Mouse (Mus musculus) lung, adult 2 months (tissue): ENCODE measurements around the gene Runx3. TPM values are rescaled to one million over a fixed set of nuclear protein-coding genes. Genes with fewer than 3 reads are reported as not detected.

ENCODE experiments used
- DNase-seq: peaks from one replicate; pipeline ENCODE4 v3.0.0; 2022
- H3K4me1 ChIP-seq: fragments of 200-500 bp; 2 replicates; pipeline ENCODE4 v1.6.1; 2011; ENCODE audit warnings: low read length; ENCODE audit not compliant: control insufficient read depth, insufficient read depth
- H3K4me3 ChIP-seq: fragments of 200-500 bp; replicated peaks from 2 replicates; pipeline ENCODE3; 2011; ENCODE audit warnings: low read depth, mild to moderate bottlenecking, control low read depth, low read length; ENCODE audit errors: extremely low read depth
- CTCF ChIP-seq: fragments of 200-500 bp; IDR thresholded peaks from 2 replicates; pipeline ENCODE4 v1.5.1; 2011; ENCODE audit warnings: mild to moderate bottlenecking, low read length, control low read depth; ENCODE audit not compliant: insufficient read depth
- POLR2A ChIP-seq: fragments of 200-500 bp; IDR thresholded peaks from 2 replicates; pipeline ENCODE4 v1.6.1; 2011; ENCODE audit warnings: low read depth, mild to moderate bottlenecking, control low read depth, low read length, borderline replicate concordance; ENCODE audit errors: extremely low read depth
- WGBS: fragments of 180-500 bp; shearing (Covaris S2); methylation state at CpG from one replicate; pipeline ENCODE4 v1.1.7; 2018; 5-methylcytosine and 5-hydroxymethylcytosine counted together
- polyA plus RNA-seq: library from polyadenylated mRNA; depleted of rRNA; stranded (reverse); fragments of >200 nt; gene quantifications from 2 replicates; pipeline ENCODE4 v1.2.3, GENCODE M21; 2012

The Runx3 gene
- polyA plus RNA-seq, 1 experiment: 2.8 TPM

GRCm38 (mm10) chr4:135154089-135154949 lies 33.9 kb downstream of the Runx3 start:
- H3K4me3 ChIP-seq: no peak overlapping the region
- DNase-seq: no peak
- no peaks in the 10 kb centered on the region for H3K4me1 ChIP-seq
- TF ChIP-seq POLR2A (no peak), CTCF (no peak)
- WGBS: 6% methylated on average over 21 of the region's 21 CpGs

- DNase-seq: no peak
- 14% methylated on average over 31 of the region's 31 CpGs for WGBS
- Histone ChIP-seq H3K4me3 (no peak overlapping the region), H3K4me1 (no peaks in the 10 kb centered on the region)
- TF ChIP-seq CTCF: no peak
- TF ChIP-seq POLR2A: no peak
These were observed 34.8 kb downstream of the Runx3 start for GRCm38 (mm10) chr4:135155106-135155800.

- DNase-seq: no peak
- TF ChIP-seq POLR2A (no peak), CTCF (no peak)
- 23% methylated on average over 15 of the region's 15 CpGs for WGBS
- Histone ChIP-seq H3K4me1 (no peaks in the 10 kb centered on the region), H3K4me3 (no peak overlapping the region)
These were observed 35.5 kb downstream of the Runx3 start for GRCm38 (mm10) chr4:135155805-135156469.

- WGBS: 35% methylated on average over 6 of the region's 6 CpGs
- TF ChIP-seq POLR2A (no peak), CTCF (no peak)
- DNase-seq: no peak
- no peaks in the 10 kb centered on the region for H3K4me1 ChIP-seq
- no peak overlapping the region for H3K4me3 ChIP-seq
These were observed 36.1 kb downstream of the Runx3 start for GRCm38 (mm10) chr4:135156531-135156930.

GRCm38 (mm10) chr4:135157329-135157728 lies 36.9 kb downstream of the Runx3 start:
- 19% methylated on average over 6 of the region's 6 CpGs for WGBS
- no peak overlapping the region for H3K4me3 ChIP-seq
- H3K4me1 ChIP-seq: no peaks in the 10 kb centered on the region
- no peak for TF ChIP-seq POLR2A
- TF ChIP-seq CTCF: no peak
- DNase-seq: no peak

GRCm38 (mm10) chr4:135158724-135159409 lies 38.4 kb downstream of the Runx3 start:
- H3K4me1 ChIP-seq: no peaks in the 10 kb centered on the region
- no peak overlapping the region for H3K4me3 ChIP-seq
- DNase-seq: no peak
- WGBS: 14% methylated on average over 9 of the region's 9 CpGs
- TF ChIP-seq POLR2A: no peak
- no peak for TF ChIP-seq CTCF

GRCm38 (mm10) chr4:135159663-135160062 lies 39.2 kb downstream of the Runx3 start:
- no peak for DNase-seq
- TF ChIP-seq CTCF: no peak
- TF ChIP-seq POLR2A: no peak
- Histone ChIP-seq H3K4me1 (no peaks in the 10 kb centered on the region), H3K4me3 (no peak overlapping the region)
- WGBS: 56% methylated on average over 2 of the region's 2 CpGs

- 60% methylated on average over 3 of the region's 3 CpGs for WGBS
- DNase-seq: no peak
- no peak for TF ChIP-seq CTCF
- Histone ChIP-seq H3K4me1 (no peaks in the 10 kb centered on the region), H3K4me3 (no peak overlapping the region)
These were observed 39.7 kb downstream of the Runx3 start for GRCm38 (mm10) chr4:135160168-135160567.

- TF ChIP-seq POLR2A: no peak
- 74% methylated on average over 11 of the region's 11 CpGs for WGBS
- H3K4me3 ChIP-seq: no peak overlapping the region
- H3K4me1 ChIP-seq: no peaks in the 10 kb centered on the region
- no peak for DNase-seq
These were observed 41.0 kb downstream of the Runx3 start for GRCm38 (mm10) chr4:135161441-135161840.
